Mouse (Mus musculus) skeletal muscle tissue, adult 2 months (tissue): ENCODE measurements around the gene Gm45808.
"Not testable (repeated sequence)": the region's sequence is repeated elsewhere in the genome, so short reads cannot be mapped to it uniquely, and the experiment has no call there.

Source experiments
- DNase-seq: peaks from one replicate; pipeline ENCODE4 v3.0.0-alpha.2; 2012; ENCODE audit warnings: low read depth, low spot score

The Gm45808 gene

DNA sequence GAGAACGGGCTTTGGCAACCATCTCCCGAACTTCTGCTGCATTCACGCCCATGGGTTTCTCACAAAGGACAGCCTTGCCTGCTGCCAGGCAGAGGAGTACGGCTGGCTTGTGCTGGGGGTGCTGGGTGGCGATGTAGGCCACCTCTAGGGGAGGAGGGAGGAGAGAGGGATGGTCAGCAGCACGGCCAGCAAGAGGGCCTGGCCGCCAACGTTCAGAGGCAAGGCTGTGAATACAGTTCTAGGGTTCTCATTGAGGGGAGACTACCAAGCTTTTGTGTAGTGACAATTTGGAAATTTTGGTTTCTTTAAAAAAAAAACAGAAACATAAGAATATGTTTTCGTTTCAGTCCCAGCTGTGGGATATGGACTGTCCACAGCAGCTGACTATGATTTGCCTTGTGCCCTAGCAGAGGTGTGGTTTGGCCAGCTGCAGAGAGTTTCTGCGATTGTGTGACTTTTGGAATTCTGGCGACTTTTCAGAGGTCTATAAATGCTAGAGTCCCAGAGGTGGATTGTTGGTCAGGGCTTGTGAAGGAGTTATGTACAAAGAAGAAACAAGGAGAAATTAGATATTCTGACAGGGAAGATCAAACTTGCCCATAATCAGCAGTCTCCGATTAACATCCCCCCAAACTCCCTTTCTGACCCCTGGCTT lies at the start of gene Gm45808:
Gene Gm45808 (minus strand): TSS at position 51 of the 655 bp plus-strand sequence.
- no peak for DNase-seq

DNA sequence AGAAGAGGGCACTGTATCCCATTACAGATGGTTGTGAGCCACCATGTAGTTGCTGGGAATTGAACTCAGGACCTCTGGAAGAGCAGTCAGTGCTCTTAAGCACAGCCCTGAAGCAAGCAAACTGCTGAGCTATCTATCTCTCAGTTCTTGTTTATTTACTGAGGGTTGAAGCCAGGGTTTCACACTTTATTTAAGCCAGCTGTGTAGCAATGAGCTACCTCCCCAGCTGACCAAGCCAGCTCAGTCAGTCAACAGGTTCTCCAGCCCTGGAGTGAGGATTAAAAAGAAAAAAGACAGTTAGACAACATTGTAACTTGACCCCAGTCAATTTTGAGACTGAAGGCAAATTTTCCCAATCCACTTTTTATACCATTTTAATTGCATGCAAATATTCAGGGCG lies 49.1 kb upstream of the Gm45808 start:
- DNase-seq, result no peak

DNA sequence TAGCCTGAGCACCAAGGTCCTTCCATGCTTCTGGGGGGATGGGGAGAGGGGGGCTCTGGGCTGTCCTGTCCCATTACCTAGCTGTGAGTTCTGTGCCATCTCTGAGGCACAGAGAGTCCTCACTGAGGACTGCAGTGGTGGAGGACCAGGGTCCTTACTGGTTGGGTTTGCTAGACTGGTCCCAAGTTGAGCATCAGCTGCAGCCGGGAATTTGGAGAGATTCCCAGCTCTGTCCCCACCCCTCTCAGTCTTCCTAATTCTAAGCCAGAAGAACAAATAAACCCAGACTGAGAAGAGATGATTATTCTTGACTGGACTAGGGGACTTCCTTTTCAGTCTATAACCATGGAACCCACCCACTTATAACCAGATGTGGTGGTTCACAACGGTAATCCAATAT lies 44.0 kb upstream of the Gm45808 start:
- DNase-seq, result no peak

DNA sequence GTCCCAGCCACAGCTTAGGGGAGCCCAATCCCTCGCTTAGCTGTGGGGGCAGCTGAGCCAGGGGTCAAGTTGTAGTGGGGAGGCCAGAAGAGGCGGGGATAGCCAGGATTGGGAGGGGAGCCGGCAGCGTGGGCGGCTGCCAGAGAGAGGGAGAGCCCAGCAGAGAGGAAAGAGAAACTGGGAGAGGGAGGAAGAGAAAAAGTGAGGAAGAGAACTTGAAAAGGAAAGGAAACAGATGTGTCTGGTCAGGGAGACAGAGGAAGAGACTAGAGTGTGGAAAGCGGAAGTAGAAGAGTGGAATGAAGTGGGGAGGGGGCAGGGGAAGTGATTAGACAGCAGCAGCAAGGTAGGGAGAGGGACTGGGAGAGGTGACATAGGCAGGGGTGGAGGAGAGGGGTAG lies 42.9 kb upstream of the Gm45808 start:
- DNase-seq, result no peak

DNA sequence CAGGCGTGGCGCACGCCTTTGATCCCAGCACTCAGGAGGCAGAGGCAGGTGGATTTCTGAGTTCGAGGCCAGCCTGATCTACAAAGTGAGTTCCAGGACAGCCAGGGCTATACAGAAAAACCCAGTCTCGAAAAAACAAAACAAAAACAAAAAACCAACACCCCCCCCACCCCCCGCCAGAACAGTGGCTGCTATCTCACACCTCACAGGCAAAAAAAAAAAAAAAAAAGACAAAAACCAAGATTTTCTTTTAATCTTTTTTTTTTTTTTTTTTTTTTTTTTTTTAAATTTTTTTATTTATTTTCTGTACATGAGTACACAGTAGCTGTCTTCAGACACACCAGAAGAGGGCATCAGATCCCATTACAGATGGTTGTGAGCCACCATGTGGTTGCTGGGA lies 40.6 kb upstream of the Gm45808 start:
- not testable (repeated sequence) for DNase-seq

DNA sequence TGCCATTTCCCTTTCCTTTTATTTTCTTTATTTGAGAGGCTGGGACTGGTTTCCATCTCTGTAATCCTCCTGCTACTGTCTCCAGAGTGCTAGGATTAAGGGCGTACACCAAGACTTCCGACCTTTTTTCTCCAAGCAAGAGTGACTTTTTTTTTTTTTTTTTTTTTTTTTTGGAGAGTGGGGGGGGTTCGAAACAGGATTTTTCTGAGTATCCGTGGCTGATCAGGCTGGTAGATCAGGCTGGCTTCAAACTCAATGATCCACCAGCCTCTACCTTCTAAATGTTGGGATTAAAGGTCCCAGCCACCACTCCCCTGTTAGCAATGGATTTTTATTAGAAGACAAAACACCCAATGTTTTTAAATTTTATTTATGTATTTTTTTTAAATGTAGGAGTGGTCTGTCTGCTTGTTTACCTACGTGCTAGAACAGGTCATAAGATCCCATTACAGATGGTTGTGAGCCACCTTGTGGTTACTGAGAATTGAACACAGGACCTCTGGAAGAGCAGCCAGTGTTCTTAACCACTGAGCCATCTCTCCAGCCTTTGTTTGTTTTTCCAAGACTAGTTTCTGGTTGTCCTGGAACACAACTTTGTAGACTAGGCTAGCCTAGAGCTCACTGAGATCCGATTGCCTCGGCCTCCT lies 40.0 kb upstream of the Gm45808 start:
- no peak for DNase-seq

DNA sequence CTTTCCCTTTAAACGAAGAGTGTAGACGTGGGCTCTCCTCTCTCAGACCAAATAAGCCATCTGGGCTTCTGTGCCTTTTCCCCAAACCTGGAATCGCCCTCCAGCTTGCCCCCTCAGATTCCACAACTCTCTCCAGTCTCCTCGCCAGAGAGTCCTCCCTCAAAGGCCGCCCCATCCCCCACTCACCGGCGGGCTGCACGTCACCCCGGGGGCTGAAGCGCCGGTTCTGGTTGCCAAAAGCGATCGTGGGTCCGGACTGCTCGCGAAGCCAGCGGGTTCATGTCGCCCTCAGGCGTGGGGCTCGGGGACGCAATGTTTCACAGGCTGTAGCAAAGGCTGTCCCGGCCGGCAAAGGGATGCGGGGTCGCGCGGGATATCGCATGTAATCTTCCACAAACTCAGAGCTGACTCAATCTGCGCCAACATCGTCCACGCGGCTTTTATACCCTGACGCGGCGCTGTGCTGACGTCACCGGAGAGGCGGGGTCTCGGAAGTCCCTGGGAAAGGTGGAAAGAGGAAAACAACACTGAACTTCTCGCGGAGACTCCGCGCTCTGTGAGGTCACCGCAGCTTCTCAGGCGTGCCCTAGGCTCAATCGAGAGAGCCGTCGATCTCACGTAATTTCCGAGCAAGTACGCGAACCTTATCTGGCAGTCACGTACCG lies 39.3 kb upstream of the Gm45808 start, which contains the start of the genes Ppp1r15a and Plekha4:
Gene Ppp1r15a (minus strand): TSS at position 460 of the 665 bp plus-strand sequence.
Gene Plekha4 (plus strand): TSS at position 522 of the 665 bp plus-strand sequence.
- DNase-seq, result peak; percentile 98

DNA sequence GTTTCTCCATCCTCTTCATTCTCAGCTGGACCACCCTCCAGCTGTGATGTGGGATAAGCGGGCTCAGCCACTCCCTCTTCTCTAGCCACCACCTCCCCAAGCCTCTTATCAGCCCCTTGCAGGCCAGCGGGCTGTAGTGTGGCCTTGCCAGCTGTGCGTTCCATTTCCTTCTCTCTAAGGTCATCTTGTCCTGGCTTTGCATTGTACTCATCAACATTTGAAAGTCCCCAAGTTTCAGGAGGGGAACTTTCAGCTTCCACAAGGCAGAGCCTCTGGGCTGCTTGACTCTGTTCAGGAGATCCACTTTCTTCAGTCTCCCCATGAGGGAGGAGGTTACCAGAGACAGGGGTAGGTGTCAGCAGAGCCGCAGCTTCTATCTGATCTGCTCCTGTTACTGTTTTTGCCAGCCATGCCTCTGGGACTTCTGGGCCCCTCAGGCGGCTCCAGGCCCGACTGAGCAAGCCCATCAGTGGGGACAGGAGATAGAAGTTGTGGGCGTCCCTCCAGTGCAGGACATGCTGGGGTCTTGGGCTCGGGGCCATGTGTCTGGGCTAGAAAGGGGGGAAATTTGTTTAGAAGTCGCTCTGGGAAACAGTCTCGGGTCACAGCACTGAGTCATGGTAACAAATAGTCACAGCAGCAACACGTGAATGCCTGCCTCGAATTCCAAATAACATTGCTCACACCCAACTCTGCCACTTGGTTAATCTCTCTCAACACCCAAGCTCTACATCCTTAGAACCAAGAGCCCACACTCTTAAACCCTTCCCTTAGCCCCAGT lies 38.4 kb upstream of the Gm45808 start:
- DNase-seq, result peak; percentile 43

DNA sequence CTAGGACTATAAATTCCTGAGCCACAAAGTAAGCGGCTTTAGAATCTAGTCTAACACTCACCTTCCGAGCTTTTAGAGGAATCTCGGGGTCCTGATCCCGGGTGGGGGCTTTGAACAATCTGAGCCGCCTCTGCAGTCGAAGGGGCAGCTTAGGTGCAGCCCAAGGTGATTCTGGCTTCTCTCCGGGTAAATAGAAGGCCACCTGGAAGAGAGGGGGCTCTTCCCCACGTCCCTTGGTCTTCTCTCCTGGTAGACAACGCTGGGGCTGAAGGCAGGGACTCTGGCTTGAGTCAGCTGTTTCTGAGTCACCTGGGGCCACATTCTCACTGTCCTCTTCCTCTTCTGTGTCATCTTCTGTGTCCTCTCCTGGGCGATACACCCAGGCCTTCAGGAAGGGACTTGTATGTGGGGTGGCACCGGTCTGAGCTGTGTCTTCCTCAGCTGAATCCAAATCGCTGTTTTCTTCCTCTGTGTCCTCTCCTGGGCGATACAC lies 37.1 kb upstream of the Gm45808 start:
- no peak for DNase-seq

DNA sequence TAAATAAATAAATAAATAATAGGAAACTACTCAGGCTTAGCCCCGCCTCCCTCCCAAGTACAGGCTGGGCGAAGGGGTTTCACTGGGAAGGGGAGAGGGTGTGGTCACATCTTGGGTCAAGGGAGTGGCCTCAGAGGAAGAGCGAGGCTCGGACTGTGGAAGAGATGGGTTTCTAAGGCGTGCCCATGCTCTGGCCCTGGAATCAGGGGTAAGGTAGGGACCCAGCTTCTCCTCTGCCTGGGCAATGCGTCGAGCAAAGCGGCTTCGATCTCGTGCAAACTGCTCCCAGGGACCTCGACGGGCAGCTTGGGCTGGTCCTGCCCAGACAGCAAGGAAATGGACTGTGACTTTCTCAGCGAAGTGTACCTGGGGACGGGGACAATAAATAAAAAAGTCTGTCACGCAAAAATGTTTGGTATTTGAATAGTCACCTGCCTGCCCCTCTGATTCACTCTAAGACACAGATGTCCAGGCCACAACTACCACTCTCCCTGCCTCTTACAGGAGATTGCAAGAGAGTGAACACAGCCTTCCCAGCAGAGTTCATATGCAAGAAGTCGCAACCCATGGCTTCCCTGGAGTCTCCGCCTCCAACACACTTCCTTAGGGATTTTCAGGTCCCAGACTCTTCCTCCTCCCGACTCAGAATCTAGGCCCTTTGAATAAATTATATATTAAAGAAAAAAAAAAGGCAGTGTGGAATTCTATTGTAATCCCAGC lies 36.5 kb upstream of the Gm45808 start:
- DNase-seq, result no peak

DNA sequence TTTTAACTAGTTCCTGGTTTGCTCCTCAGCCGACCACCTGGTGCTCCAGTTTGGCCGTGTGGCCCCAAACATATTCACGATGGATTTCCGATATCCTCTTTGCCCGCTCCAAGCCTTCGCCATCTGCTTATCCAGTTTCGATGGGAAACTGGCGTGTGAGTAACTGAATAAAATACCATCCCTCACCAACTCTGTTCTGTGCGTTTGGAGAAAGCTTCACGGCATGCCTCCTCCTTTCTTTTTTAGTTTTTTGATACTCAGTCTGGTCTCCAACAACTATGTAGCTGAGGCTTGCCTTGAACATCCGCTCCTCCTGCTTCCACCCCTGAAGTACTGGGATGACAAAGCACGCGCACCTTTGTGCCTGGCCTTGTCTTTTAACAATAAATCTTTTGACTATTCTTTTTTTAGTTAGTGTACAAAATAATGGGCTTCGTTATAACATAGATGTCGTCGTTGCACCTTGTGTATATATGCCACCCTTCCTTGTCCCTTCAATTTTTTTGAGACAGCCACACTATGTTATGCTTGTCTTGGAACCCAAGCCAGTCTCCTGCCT lies 35.7 kb upstream of the Gm45808 start:
- DNase-seq, result no peak

DNA sequence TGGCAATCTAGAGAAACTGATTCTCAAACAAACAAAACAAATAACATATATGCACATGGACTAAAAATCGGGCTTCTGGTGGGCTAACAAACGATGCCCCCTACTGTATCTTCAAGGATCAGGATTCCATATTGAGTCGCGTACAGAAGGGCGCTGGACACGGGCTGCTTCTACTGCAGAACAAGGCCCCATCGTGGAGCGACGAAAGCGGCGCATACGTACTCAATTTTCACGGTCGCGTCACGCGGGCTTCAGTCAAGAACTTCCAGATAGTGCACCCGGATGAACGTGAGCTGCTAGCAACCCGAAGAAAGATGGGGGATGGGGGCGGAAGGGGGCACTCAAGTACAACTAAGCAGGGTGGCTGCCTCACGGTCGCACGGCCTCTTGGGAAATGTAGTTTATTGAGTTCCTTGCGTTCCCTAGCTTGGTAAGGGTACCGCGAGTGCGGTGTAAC lies 35.1 kb upstream of the Gm45808 start:
- DNase-seq, result peak; percentile 85

DNA sequence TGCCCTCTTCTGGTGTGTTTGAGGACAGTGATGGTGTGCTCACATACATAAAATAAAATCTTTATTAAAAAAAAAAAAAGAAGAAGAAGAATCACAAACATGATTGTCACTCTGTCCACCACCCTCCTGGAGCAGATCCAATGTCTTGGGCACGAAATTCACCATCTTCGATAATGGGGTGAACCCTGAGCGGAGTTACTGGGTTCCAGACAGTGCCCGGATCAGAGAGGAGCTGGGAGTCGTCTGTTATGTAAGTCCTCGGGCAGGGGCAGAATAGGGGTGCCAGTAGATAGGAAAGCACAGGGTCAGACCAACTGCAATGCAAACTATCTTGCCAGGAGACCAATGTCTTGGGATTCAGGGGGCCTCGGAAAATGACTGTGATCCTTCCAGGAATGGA lies 34.0 kb upstream of the Gm45808 start:
- DNase-seq, result no peak

DNA sequence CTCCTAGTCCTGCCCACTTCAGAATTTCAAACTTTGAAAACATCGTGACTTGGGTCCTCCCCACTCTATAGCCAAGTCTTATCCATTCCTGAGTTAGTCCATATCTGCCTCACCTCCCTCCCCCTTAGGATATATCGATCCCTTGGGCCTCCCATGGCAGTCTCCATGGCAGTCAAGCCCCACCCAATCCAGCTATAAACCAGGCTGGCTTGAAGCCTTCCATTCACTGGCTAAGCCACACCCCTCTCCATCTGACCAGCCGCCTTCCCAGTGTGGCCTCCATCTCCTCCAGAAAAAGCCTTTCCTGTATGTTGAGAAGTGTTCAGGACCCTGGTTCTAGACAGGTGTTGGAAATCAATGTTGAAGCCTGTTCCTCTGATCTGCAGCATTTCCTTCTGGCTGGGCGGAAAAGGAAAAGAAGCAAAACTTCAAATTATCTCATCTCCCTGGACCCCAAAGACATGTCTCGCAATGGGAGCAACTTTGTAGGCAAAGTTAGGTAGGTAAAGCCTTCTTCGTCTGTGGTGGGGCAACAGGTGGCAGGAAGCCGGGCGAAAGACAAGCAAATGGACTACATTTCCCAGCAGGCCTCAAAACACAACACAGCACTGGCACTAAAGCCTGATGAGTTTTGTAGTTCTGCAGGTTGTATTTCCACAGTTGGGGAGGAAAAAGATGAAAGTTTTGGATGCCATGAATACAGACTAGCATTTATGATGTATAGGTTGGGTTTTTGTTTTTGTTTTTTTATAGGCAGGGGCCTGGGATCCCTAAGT lies 32.9 kb upstream of the Gm45808 start:
- no peak for DNase-seq

DNA sequence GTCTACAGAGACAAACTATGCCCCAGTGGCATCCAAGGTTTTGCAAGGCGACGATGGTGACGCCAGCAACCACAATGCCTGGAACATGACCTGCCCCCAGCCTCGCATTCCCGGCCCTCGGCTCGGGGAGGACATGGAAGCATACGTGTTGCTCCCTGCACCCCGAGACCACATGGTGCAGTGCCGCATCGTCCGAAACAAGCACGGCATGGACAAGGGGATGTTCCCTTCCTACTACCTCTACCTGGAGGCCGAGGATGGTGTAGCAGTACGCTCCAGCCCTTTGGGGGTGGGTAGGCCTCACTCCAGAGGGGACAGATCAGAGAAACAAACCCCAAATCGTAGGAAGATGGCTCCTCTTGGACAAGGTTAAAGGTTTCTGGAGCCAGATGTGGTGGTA lies 32.0 kb upstream of the Gm45808 start:
- no peak for DNase-seq

DNA sequence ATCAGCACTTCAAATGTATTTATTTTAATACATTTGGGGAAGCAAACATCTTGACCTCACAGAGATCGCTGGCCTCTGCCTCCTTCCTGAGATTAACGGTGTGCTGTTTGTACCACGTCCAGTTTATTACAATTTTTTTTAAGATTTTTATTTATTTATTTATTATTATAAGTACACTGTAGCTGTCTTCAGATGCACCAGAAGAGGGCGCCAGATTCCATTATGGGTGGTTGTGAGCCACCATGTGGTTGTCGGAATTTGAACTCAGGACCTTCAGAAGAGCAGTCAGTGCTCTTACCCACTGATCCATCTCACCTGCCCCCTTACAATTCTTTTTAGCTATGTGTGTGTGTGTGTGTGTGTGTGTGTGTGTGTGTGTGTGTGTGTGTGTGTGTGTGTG lies 30.2 kb upstream of the Gm45808 start:
- DNase-seq, result not testable (repeated sequence)

DNA sequence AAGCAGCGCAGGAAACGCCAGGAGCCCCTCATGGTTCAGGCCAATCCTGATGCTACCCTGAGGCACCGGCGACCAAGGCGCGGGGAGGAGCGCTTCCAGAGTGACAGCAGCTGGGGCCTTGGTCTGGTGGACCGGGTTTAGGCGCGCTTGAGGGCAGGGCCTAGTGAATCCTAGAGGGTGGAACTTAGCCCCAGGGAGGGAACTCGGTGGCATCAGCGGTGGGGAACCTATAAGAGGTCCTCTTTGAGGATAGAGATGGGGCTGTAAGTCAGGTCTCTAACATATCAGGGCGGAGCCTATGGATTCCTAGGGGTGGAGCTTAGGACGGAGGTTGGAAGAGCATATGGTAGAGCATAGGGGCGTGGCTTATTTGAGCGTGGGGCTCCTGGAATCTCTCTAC lies 28.8 kb upstream of the Gm45808 start:
- no peak for DNase-seq

DNA sequence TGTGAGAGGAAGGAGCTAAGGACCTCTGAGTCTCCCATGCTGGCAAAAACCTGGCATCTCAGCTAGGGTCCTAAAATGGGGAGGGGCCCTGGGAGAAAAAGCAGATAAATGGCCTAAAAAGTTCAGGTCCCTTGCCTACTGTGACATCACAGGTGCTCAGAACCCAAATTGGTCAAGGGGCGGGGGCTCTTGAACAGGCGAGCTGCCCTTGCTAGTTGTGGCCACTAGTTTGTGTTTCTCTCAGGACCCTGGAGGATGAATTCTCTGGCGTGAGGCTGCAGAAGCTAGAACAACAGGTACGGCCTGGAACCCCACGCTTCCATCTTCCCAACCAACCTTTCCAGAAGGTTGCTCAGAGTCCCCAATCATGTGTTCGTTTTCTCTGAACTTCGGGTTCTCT lies 27.8 kb upstream of the Gm45808 start:
- no peak for DNase-seq

DNA sequence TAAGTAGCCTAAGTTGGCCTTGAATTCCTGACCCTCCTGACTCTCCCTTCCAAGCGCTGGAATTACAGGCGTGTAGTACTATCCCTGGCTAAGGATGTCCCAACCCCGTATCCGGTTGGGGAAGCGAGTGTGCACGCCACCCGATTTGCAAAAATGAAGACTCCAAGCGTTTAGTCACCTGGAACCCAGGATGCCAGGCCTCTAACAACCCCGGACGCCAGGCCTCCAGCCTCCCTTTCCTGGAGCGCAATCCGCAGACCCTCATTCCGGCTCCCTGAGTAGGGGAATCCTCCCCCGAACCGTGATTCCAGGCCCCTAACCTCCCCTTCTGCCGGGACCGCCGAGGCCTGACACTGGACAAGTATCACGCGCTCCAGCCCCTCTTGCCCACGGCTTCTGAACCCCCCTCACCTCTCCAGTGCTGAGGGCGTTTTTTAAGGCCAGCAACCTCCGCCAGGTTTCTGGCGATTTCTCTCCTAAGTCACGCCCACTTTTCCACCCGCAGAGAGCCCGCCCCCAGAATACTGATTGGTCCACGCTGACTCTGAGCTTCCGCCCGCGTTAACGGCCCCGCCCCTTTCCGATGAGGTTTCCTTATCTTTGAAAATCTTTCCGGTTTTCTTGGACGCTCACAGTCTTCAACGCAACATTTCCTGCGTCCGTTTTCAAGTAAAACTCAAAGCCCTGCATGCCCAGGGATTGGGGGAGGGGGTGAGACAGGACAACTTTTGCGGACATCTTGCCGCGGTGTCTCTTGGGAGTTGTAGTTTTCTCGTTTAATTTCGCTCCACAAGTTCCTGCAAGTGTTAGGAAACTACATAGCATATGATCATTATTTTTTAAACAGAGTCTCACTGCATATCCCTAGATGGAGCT lies 23.5 kb upstream of the Gm45808 start, which contains the start of gene Nucb1:
Gene Nucb1 (minus strand): TSS at position 495 of the 876 bp plus-strand sequence.
- DNase-seq, result peak; percentile 83
